Mouse (Mus musculus) liver, embryonic 12.5 days (tissue): Measurements from ENCODE around the gene Pclaf. TPM values are rescaled to one million over a fixed set of nuclear protein-coding genes. Genes with fewer than 3 reads are reported as not detected.

Experiments
- ATAC-seq: fragments of 200-750 bp; cut with Nextera tagmentation; 2 replicates; pipeline ENCODE4 v1.8.0; 2017; ENCODE audit warnings: moderate number of reproducible peaks, mild to moderate bottlenecking, moderate library complexity
- H3K27ac ChIP-seq: fragments of 300-500 bp; sonication (generic); 2 replicates; pipeline ENCODE4 v1.5.1; 2016; ENCODE audit warnings: mild to moderate bottlenecking
- H3K27me3 ChIP-seq: fragments of 300-500 bp; sonication (generic); replicated peaks from 2 replicates; pipeline ENCODE4 v1.6.1; 2016; ENCODE audit warnings: mild to moderate bottlenecking, moderate library complexity
- H3K36me3 ChIP-seq: fragments of 300-500 bp; sonication (generic); 2 replicates; pipeline ENCODE4 v1.6.1; 2016; ENCODE audit warnings: mild to moderate bottlenecking, moderate library complexity
- H3K4me1 ChIP-seq: fragments of 300-500 bp; sonication (generic); 2 replicates; pipeline ENCODE4 v1.6.1; 2016
- H3K4me2 ChIP-seq: fragments of 300-500 bp; sonication (generic); 2 replicates; pipeline ENCODE4 v1.6.1; 2016; ENCODE audit warnings: mild to moderate bottlenecking, moderate library complexity
- H3K4me3 ChIP-seq: fragments of 300-500 bp; sonication (generic); 2 replicates; pipeline ENCODE4 v1.5.1; 2016; ENCODE audit warnings: mild to moderate bottlenecking, moderate library complexity
- H3K9ac ChIP-seq: fragments of 300-500 bp; sonication (generic); 2 replicates; pipeline ENCODE4 v1.6.1; 2016; ENCODE audit warnings: mild to moderate bottlenecking, moderate library complexity
- H3K9me3 ChIP-seq: fragments of 300-500 bp; sonication (generic); replicated peaks from 2 replicates; pipeline ENCODE4 v1.6.1; 2016; ENCODE audit warnings: mild to moderate bottlenecking, moderate library complexity
- WGBS: fragments of 180-500 bp; shearing (Covaris S2); methylation state at CpG from one replicate; pipeline ENCODE4 v1.1.7; 2016; ENCODE audit not compliant: insufficient replicate concordance; 5-methylcytosine and 5-hydroxymethylcytosine counted together
- polyA plus RNA-seq: library from polyadenylated mRNA; unstranded; fragments of >200 nt; fragmentation: Nextera tagmentation; extraction: Ambion mirVana; gene quantifications from 2 replicates; pipeline ENCODE4 v1.2.1, GENCODE M21; 2016

Pclaf gene
- polyA plus RNA-seq, 1 experiment from 2014 or later, result 126 TPM

DNA sequence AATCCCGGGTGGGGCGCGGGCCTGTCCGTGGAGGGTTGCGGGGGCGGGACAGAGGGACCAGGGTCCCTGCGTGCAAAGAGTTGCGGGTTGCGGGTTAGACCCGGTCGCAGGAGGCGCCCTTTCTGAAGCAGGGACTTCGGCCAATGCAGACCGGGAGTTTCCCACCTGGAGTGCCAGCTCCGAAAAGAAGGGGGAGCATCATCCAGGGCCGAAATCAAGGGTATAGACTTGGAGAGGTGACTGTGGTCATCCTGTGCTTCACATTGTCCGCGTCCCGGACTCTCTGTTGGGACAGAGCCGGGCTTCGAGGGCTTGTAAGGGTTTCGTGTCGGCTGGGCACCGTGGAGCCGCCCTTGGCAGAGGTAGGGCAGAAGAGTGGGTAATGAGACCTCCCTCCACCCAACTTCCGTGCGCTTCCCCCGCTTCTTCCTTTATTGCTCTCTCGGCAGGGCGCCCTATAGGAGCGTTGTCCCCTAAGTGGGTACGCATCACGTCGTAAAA, 19.3 kb downstream of the Pclaf start:
- Histone ChIP-seq H3K4me1 (peaks cover 30% of the 10 kb centered on the region), H3K27ac (peak overlapping the region; percentile 89), H3K27me3 (no peaks in the 10 kb centered on the region), H3K4me2 (peak overlapping the region; percentile 86), H3K36me3 (peaks cover 21% of the 10 kb centered on the region), H3K4me3 (peak overlapping the region; percentile 91), H3K9me3 (no peaks in the 10 kb centered on the region), H3K9ac (peak overlapping the region; percentile 89)
- under 1% methylated on average over 34 of the region's 34 CpGs for WGBS
- peak; percentile 67 for ATAC-seq

- 3% methylated on average over 4 of the region's 4 CpGs for WGBS
- peak overlapping the region; percentile 89 for H3K27ac ChIP-seq
Observed at GRCm38 (mm10) chr9:65909837-65910236, 19.8 kb downstream of the Pclaf start.

GRCm38 (mm10) chr9:65913976-65914375, 23.9 kb downstream of the Pclaf start:
- Histone ChIP-seq H3K27me3 (no peaks in the 10 kb centered on the region), H3K9me3 (no peaks in the 10 kb centered on the region), H3K4me3 (no peak overlapping the region), H3K27ac (no peak overlapping the region), H3K4me1 (peaks cover 54% of the 10 kb centered on the region), H3K9ac (no peak overlapping the region), H3K36me3 (no peaks in the 10 kb centered on the region), H3K4me2 (no peak overlapping the region)
- ATAC-seq, result no peak
- WGBS, result 68% methylated on average over 2 of the region's 2 CpGs

More at GRCm38 (mm10) chr9:65909837-65910236, 19.8 kb downstream of the Pclaf start:
- peak overlapping the region; percentile 86 for H3K4me2 ChIP-seq
- peak overlapping the region; percentile 89 for H3K9ac ChIP-seq
- no peak for ATAC-seq
- H3K27me3 ChIP-seq, result no peaks in the 10 kb centered on the region
- H3K4me3 ChIP-seq, result peak overlapping the region; percentile 91
- peaks cover 18% of the 10 kb centered on the region for H3K36me3 ChIP-seq
- H3K4me1 ChIP-seq, result peaks cover 35% of the 10 kb centered on the region
- H3K9me3 ChIP-seq, result no peaks in the 10 kb centered on the region

GRCm38 (mm10) chr9:65917015-65917414, 27.0 kb downstream of the Pclaf start:
- Histone ChIP-seq H3K4me1 (peaks cover 34% of the 10 kb centered on the region), H3K36me3 (no peaks in the 10 kb centered on the region), H3K9me3 (no peaks in the 10 kb centered on the region), H3K4me3 (no peak overlapping the region), H3K9ac (no peak overlapping the region), H3K27ac (peak overlapping the region; percentile 23; the same call in 1 of the 2 replicates), H3K27me3 (no peaks in the 10 kb centered on the region), H3K4me2 (peak overlapping the region; percentile 4; the same call in 1 of the 2 replicates)
- WGBS, result 77% methylated on average over 1 of the region's 1 CpGs
- peak; percentile 69 for ATAC-seq

- H3K4me2 ChIP-seq, result no peak overlapping the region
- no peak overlapping the region for H3K27ac ChIP-seq
- H3K4me3 ChIP-seq, result no peak overlapping the region
- no peaks in the 10 kb centered on the region for H3K27me3 ChIP-seq
- H3K9ac ChIP-seq, result no peak overlapping the region
- 0 out of 2 replicates have a peak, but pooled peaks cover 3% of the 10 kb centered on the region for H3K4me1 ChIP-seq
- ATAC-seq, result no peak
- no peaks in the 10 kb centered on the region for H3K36me3 ChIP-seq
- no peaks in the 10 kb centered on the region for H3K9me3 ChIP-seq
Observed at GRCm38 (mm10) chr9:65928456-65928855, 38.4 kb downstream of the Pclaf start.

GRCm38 (mm10) chr9:65929826-65930225, 39.8 kb downstream of the Pclaf start:
- H3K36me3 ChIP-seq, result no peaks in the 10 kb centered on the region
- no peak overlapping the region for H3K4me2 ChIP-seq
- H3K4me1 ChIP-seq, result 0 out of 2 replicates have a peak, but pooled peaks cover 3% of the 10 kb centered on the region
- H3K9me3 ChIP-seq, result no peaks in the 10 kb centered on the region
- no peaks in the 10 kb centered on the region for H3K27me3 ChIP-seq
- no peak overlapping the region for H3K9ac ChIP-seq
- no peak for ATAC-seq
- no peak overlapping the region for H3K4me3 ChIP-seq
- no peak overlapping the region for H3K27ac ChIP-seq

- H3K36me3 ChIP-seq, result no peaks in the 10 kb centered on the region
- no peak overlapping the region for H3K4me3 ChIP-seq
- no peaks in the 10 kb centered on the region for H3K27me3 ChIP-seq
- no peaks in the 10 kb centered on the region for H3K9me3 ChIP-seq
- no peak overlapping the region for H3K27ac ChIP-seq
- H3K4me2 ChIP-seq, result no peak overlapping the region
- H3K4me1 ChIP-seq, result no peaks in the 10 kb centered on the region
- no peak for ATAC-seq
- 81% methylated on average over 2 of the region's 2 CpGs for WGBS
- H3K9ac ChIP-seq, result no peak overlapping the region
Observed at GRCm38 (mm10) chr9:65937566-65937965, 47.5 kb downstream of the Pclaf start.

- H3K36me3 ChIP-seq, result peaks cover 13% of the 10 kb centered on the region
- no peaks in the 10 kb centered on the region for H3K4me1 ChIP-seq
- H3K27me3 ChIP-seq, result no peaks in the 10 kb centered on the region
- WGBS, result 73% methylated on average over 3 of the region's 3 CpGs
- H3K27ac ChIP-seq, result no peak overlapping the region
- H3K9me3 ChIP-seq, result no peaks in the 10 kb centered on the region
- H3K4me2 ChIP-seq, result no peak overlapping the region
- ATAC-seq, result no peak
- H3K4me3 ChIP-seq, result no peak overlapping the region
- H3K9ac ChIP-seq, result no peak overlapping the region
Observed at GRCm38 (mm10) chr9:65951082-65951587, 61.1 kb downstream of the Pclaf start.

Other genes with a start within 250 kb of the Pclaf start
- 70.3 and 71.0 TPM in 2 replicates for gene Oaz2, start 222.2 kb upstream of the Pclaf start, polyA plus RNA-seq
- gene Zfp609, start 62.7 kb upstream of the Pclaf start, polyA plus RNA-seq, result 3.3 and 3.8 TPM in 2 replicates
- gene Trip4, start 18.6 kb downstream of the Pclaf start, polyA plus RNA-seq, result 17.4 and 18.3 TPM in 2 replicates
- gene Csnk1g1, start 18.7 kb downstream of the Pclaf start, polyA plus RNA-seq, result 7.1 and 7.4 TPM in 2 replicates
- gene Ppib, start 170.0 kb downstream of the Pclaf start, polyA plus RNA-seq, result 392 and 399 TPM in 2 replicates
- 29.6 and 33.4 TPM in 2 replicates for gene Snx22, start 179.5 kb downstream of the Pclaf start, polyA plus RNA-seq
- 89.6 and 95.1 TPM in 2 replicates for gene Snx1, start 236.3 kb downstream of the Pclaf start, polyA plus RNA-seq
- 199 TPM in 2 replicates for gene Ciao2a, start 236.4 kb downstream of the Pclaf start, polyA plus RNA-seq